Mouse (Mus musculus) heart, embryonic 16.5 days (tissue): ENCODE results near the gene Mvb12a. TPM values are rescaled to one million over a fixed set of nuclear protein-coding genes. Genes with fewer than 3 reads are reported as not detected.

Experiments
- ATAC-seq: fragments of 200-750 bp; cut with Nextera tagmentation; replicated peaks from 2 replicates; pipeline ENCODE4 v1.8.0; 2017; ENCODE audit warnings: moderate number of reproducible peaks; ENCODE audit not compliant: insufficient read depth, low FRiP score; ENCODE audit errors: extremely low read depth
- H3K27ac ChIP-seq: fragments of 300-500 bp; sonication (generic); 2 replicates; pipeline ENCODE4 v1.5.1; 2014; ENCODE audit warnings: mild to moderate bottlenecking, low read length, control low read depth, moderate library complexity
- H3K27me3 ChIP-seq: fragments of 300-500 bp; sonication (generic); 2 replicates; pipeline ENCODE4 v1.6.1; 2014; ENCODE audit warnings: low read length, mixed read lengths; ENCODE audit not compliant: control insufficient read depth, insufficient read depth
- H3K36me3 ChIP-seq: fragments of 300-500 bp; sonication (generic); 2 replicates; pipeline ENCODE4 v1.6.1; 2014; ENCODE audit not compliant: control insufficient read depth, insufficient read depth
- H3K4me1 ChIP-seq: fragments of 300-500 bp; sonication (generic); 2 replicates; pipeline ENCODE4 v1.6.1; 2014; ENCODE audit warnings: low read length, mixed read lengths; ENCODE audit not compliant: control insufficient read depth, insufficient read depth
- H3K4me2 ChIP-seq: fragments of 300-500 bp; sonication (generic); 2 replicates; pipeline ENCODE4 v1.6.1; 2014; ENCODE audit warnings: low read depth, mild to moderate bottlenecking, control low read depth, low read length
- H3K4me3 ChIP-seq: fragments of 300-500 bp; sonication (generic); 2 replicates; pipeline ENCODE4 v1.5.1; 2014; ENCODE audit warnings: mild to moderate bottlenecking, control low read depth, low read length
- H3K9ac ChIP-seq: fragments of 300-500 bp; sonication (generic); 2 replicates; pipeline ENCODE4 v1.6.1; 2014; ENCODE audit warnings: low read length, control low read depth
- H3K9me3 ChIP-seq: fragments of 300-500 bp; sonication (generic); replicated peaks from 2 replicates; pipeline ENCODE4 v1.6.1; 2016; ENCODE audit warnings: low read length; ENCODE audit not compliant: control insufficient read depth
- WGBS: fragments of 180-500 bp; shearing (Covaris S2); extraction: QIAGEN DNeasy Blood & Tissue Kit; methylation state at CpG from one replicate; pipeline ENCODE4 v1.1.7; 2014; 5-methylcytosine and 5-hydroxymethylcytosine counted together
- polyA plus RNA-seq: library from polyadenylated mRNA; unstranded; fragments of >200 nt; fragmentation: Nextera tagmentation; extraction: Ambion mirVana; gene quantifications from 2 replicates; pipeline ENCODE4 v1.2.1, GENCODE M21; 2015

Gene Mvb12a
- polyA plus RNA-seq, 1 experiment from 2014 or later, result 60.3 TPM

DNA sequence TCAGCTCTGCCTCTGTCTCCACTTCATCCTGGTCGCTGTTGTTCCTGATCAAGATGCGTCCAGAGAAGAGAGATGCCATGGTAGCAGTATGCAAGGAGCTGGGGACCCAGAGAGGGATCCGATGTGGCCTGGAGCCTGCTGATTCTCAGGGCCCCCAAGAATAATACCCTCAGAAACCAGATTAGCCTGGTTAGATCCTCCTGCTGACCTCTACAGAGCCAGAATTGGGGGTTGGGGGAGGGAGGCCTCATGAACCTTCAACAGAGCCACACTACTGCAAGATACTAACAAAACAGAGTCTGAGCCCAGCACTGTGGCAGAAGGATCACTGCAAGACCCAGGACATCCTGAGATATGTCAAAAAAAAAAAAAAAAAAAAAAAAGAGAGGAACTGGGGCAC lies 23.8 kb downstream of the Mvb12a start, which contains the start of gene Nxnl1:
Gene Nxnl1, minus strand, starts transcription at position 101 of the 400 bp plus-strand sequence.
- ATAC-seq, result no peak
- Histone ChIP-seq H3K36me3 (0 out of 2 replicates have a peak, but pooled peaks cover 2% of the 10 kb centered on the region), H3K27me3 (peaks cover 11% of the 10 kb centered on the region)

GRCm38 (mm10) chr8:71567587-71567986 lies 24.9 kb downstream of the Mvb12a start:
- H3K4me1 ChIP-seq, result peaks cover 31% of the 10 kb centered on the region
- H3K27me3 ChIP-seq, result peaks cover 4% of the 10 kb centered on the region
- 61% methylated on average over 7 of the region's 7 CpGs for WGBS
- 0 out of 2 replicates have a peak, but pooled peaks cover 2% of the 10 kb centered on the region for H3K36me3 ChIP-seq
- no peak overlapping the region for H3K27ac ChIP-seq
- no peak for ATAC-seq
- H3K9ac ChIP-seq, result no peak overlapping the region
- H3K4me2 ChIP-seq, result no peak overlapping the region
- H3K9me3 ChIP-seq, result peaks cover 7% of the 10 kb centered on the region
- H3K4me3 ChIP-seq, result no peak overlapping the region

More for the DNA sequence above, 23.8 kb downstream of the Mvb12a start, which contains the start of gene Nxnl1:
- peaks cover 31% of the 10 kb centered on the region for H3K4me1 ChIP-seq
- 69% methylated on average over 3 of the region's 3 CpGs for WGBS
- no peak within 1 kb of the TSS for H3K4me2 ChIP-seq
- H3K4me3 ChIP-seq, result no peak within 1 kb of the TSS
- H3K9me3 ChIP-seq, result peaks cover 7% of the 10 kb centered on the region
- no peak within 1 kb of the TSS for H3K27ac ChIP-seq
- no peak within 1 kb of the TSS for H3K9ac ChIP-seq

GRCm38 (mm10) chr8:71568387-71568937 lies 25.7 kb downstream of the Mvb12a start, which contains the start of gene Slc27a1:
Gene Slc27a1, plus strand, starts transcription at chr8:71568882.
- peak; percentile 21 for ATAC-seq
- Histone ChIP-seq H3K27ac (peak within 1 kb of the TSS; percentile 81), H3K4me1 (peaks cover 35% of the 10 kb centered on the region), H3K27me3 (no peaks in the 10 kb centered on the region), H3K36me3 (0 out of 2 replicates have a peak, but pooled peaks cover 2% of the 10 kb centered on the region), H3K9ac (peak within 1 kb of the TSS; percentile 65), H3K4me2 (peak within 1 kb of the TSS; percentile 96), H3K4me3 (peak within 1 kb of the TSS; percentile 62), H3K9me3 (peaks cover 7% of the 10 kb centered on the region)
- WGBS, result 17% methylated on average over 13 of the region's 13 CpGs

- H3K27me3 ChIP-seq, result no peaks in the 10 kb centered on the region
- peak overlapping the region; percentile 81 for H3K27ac ChIP-seq
- H3K4me3 ChIP-seq, result peak overlapping the region; percentile 62
- peaks cover 35% of the 10 kb centered on the region for H3K4me1 ChIP-seq
- peaks cover 6% of the 10 kb centered on the region for H3K9me3 ChIP-seq
- WGBS, result 34% methylated on average over 6 of the region's 6 CpGs
- no peak for ATAC-seq
- peak overlapping the region; percentile 96 for H3K4me2 ChIP-seq
- 0 out of 2 replicates have a peak, but pooled peaks cover 2% of the 10 kb centered on the region for H3K36me3 ChIP-seq
- peak overlapping the region; percentile 65 for H3K9ac ChIP-seq
Measured at GRCm38 (mm10) chr8:71568941-71569340, 26.2 kb downstream of the Mvb12a start.

DNA sequence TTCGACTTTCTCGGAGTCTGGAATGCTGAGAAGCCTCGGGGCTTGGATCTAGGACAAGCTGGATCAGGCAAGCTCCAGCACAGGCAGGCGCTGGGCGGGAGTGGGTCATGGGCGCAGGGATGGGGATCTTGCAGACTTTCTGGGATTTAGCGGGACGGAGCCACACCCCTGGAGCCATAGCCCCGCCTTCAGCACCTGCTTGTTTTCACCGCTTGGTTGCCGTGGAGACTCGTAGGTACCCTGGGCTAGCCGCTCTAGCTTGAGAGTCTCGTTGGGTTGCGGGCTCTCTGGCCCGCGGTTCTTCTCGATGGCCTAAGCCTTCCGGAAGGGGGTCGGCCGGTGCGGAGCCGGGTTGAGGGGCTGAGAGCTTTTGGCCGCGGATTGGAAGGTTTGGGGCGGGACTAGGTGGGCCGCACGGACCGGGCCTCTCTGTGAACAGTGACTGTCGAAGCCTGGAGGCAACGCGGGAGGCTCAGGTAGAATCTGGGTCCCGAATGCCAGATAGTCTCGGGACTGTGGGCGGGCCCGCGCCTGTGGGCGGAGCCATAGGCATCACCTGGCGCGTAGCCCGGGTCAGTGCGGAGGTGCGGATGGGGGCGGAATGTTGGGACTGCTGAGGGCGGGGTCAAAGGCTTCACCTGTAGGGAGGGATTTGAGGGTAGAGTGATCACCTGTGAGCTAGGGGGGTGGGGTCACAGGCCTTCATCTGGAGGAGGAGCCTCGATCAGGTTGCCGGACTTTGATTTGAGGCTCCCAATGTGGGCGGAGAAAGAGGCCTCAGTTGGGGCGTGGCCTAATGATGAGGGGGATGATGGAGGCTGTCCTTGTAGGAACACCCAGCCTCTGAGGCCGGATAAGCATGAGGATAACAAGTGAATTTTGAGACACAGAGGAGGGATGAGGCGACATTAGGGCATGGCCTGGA lies 26.9 kb downstream of the Mvb12a start:
- Histone ChIP-seq H3K4me1 (peaks cover 37% of the 10 kb centered on the region), H3K9me3 (no peaks in the 10 kb centered on the region), H3K27ac (peak overlapping the region; percentile 81), H3K9ac (peak overlapping the region; percentile 73), H3K4me3 (peak overlapping the region; percentile 62), H3K27me3 (no peaks in the 10 kb centered on the region), H3K4me2 (peak overlapping the region; percentile 96), H3K36me3 (no peaks in the 10 kb centered on the region)
- WGBS, result 3% methylated on average over 51 of the region's 51 CpGs
- ATAC-seq, result peak; percentile 50

GRCm38 (mm10) chr8:71570291-71570954 lies 27.7 kb downstream of the Mvb12a start:
- Histone ChIP-seq H3K4me3 (peak overlapping the region; percentile 62), H3K27me3 (no peaks in the 10 kb centered on the region), H3K4me1 (peaks cover 38% of the 10 kb centered on the region), H3K9me3 (no peaks in the 10 kb centered on the region), H3K9ac (peak overlapping the region; percentile 73), H3K36me3 (no peaks in the 10 kb centered on the region), H3K27ac (peak overlapping the region; percentile 64), H3K4me2 (peak overlapping the region; percentile 96)
- under 1% methylated on average over 41 of the region's 41 CpGs for WGBS
- peak; percentile 73 for ATAC-seq

DNA sequence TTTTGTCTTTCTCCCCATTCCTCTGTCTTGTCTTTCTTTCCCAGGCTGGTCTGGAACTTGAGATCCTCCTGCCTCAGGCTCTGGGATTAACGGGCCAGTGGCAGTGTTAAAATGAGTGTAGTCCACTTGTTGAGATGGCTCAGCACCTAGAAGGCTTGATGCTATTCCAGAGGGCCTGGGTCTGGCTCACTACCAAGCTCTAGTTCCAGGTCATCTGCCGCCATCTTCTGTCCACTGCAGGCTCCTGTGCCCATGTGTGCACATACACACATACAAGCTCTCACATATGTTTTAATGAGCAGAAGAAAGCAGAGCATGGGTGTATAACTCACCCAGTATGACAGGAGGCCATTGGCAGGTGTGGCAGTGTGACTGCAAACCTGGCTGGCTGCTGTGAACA lies 29.4 kb downstream of the Mvb12a start:
- no peak overlapping the region for H3K4me2 ChIP-seq
- WGBS, result 84% methylated on average over 2 of the region's 2 CpGs
- no peak overlapping the region for H3K9ac ChIP-seq
- peaks cover 38% of the 10 kb centered on the region for H3K4me1 ChIP-seq
- no peaks in the 10 kb centered on the region for H3K9me3 ChIP-seq
- no peak for ATAC-seq
- H3K36me3 ChIP-seq, result no peaks in the 10 kb centered on the region
- H3K4me3 ChIP-seq, result no peak overlapping the region
- no peaks in the 10 kb centered on the region for H3K27me3 ChIP-seq
- H3K27ac ChIP-seq, result no peak overlapping the region

- Histone ChIP-seq H3K4me1 (peaks cover 38% of the 10 kb centered on the region), H3K36me3 (no peaks in the 10 kb centered on the region), H3K27ac (0 out of 2 replicates have a peak overlapping the region, but pooled peaks have one; percentile 7), H3K9ac (peak overlapping the region; percentile 30; the same call in 1 of the 2 replicates), H3K4me2 (0 out of 2 replicates have a peak overlapping the region, but pooled peaks have one; percentile 10), H3K4me3 (no peak overlapping the region), H3K27me3 (no peaks in the 10 kb centered on the region), H3K9me3 (no peaks in the 10 kb centered on the region)
- no peak for ATAC-seq
- 64% methylated on average over 9 of the region's 9 CpGs for WGBS
Measured at GRCm38 (mm10) chr8:71572847-71573633, 30.3 kb downstream of the Mvb12a start.
